Mouse (Mus musculus): ENCODE results near the gene Cd59a.
"Not testable (repeated sequence)": the region's sequence is repeated elsewhere in the genome, so short reads cannot be mapped to it uniquely, and the experiment has no call there.

The Cd59a gene

DNA sequence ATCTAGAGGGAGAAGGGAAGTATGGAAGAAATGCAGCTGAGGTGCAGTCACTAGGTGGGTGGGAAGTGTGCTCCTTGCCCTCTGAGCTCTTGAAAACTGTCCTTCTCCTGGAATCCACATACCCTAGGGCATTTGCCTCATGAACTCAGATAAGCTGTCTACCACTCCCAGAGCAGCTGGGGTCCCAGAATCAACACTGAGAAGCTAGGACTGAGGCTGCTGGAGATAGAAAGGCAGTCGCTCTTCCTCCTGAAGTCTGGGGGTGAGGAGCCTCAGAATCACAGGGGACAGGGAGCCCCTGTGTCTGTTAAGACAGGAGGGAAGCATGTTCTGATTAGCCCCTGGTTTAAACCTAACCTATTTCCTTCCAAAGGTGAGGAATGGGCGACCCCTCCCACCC, 13.9 kb downstream of the Cd59a start:
- DNase-seq, result no peak

DNA sequence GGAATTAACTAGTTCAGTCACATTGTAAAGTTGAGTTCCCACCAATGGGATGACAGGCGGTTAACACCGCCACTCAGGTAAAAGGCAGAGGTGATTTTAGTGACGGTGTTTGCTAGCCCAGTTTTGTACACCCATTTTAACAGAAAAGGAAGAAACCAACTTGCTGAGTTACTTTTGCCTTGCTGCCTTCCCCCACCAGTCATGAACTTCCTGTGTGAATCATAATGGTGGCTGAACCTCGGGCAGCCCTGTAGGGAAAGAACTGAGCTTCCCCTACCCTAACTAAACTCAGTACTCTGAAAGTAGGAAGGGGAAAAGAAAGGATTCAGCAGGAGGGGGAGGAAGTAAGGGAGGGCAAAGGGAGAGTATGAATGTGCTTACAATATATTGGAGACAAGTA, 14.4 kb downstream of the Cd59a start:
- DNase-seq, result no peak

DNA sequence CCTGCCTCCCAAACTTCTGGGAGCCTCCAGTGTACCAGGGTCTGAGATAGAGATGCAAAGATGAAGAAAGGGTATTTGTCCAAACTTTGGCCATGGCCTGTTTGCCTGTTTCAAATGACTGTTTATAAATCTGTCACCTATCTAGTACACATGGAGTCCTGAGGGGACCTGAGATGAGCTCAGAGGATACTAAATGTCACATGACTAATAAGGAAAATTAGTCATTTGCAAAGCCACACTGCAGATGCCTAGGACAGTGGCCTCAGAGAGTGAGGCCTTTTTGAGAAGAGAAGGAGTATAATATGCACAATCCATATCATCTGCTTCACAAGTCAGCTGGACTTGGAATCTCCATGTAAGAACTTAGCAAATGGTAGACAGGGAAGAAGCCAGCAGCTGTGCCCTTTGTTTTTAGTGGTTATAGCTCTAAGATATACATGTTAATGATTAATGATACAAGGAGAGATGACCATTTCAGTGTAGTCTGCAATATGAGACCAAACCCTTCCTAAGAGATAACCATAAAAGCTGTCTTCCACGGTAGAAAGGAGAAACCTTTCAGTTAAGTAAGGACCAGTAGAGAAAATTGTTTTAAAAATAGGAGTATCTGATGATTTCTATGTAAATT, 15.7 kb downstream of the Cd59a start:
- DNase-seq, result not testable (repeated sequence)

DNA sequence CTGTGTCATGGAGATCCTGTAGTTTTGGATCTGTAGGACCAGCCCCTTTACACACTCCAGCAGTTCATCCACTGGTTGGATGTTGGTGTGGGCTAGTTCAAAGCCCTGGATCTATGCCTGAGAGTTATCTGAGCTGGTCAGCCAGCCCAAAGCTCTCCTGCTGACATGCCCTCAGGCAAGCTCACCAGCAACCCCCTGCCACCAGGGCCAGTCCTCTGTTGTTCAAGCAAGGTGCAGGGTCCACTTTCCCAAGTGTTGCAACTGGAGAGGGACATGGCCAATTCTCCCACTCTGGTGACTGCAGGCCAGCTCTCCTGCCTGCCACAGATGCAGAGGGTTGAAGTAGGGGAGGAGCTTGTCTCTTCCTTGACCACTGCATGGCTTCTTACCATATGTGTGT, 18.0 kb downstream of the Cd59a start:
- not testable (repeated sequence) for DNase-seq

DNA sequence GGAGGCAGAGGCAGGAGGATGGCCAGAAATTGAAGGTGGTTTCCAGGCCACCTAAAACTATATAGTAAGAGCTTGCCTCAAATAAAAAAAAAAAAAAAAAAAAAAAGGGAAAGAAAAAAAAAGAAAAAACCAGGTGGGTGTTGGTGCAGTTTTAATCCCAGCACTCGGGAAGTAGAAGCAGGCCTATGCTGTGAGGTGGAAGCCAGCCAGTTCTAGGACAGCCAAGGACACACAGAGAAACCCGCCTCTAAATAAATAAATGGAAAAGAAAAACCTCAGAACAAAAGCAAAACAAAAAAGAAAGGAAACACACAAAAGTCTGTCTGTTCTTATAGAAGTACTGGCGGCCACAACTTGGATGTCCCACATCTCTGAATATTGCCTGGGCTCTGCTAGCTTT, 19.3 kb downstream of the Cd59a start:
- DNase-seq, result no peak

DNA sequence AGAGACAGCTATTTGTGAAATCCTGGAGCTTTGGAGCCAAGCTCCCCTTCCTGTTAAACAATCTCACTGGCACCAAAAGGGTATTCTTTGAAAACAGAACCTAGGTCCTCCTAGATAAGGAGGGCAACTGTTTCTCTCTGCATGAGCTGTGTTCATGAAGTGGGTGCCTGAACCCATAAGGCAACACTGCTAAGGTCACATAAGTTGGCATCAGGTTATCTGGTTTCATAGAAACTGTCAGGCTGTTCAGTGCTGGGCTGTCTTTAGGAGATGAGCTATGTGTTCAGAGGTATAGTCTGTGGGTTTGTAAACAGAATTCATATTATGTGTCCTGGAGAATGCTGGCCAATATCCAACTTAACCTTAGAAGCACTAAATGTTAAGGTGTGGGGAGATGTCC, 21.6 kb downstream of the Cd59a start:
- not testable (repeated sequence) for DNase-seq

DNA sequence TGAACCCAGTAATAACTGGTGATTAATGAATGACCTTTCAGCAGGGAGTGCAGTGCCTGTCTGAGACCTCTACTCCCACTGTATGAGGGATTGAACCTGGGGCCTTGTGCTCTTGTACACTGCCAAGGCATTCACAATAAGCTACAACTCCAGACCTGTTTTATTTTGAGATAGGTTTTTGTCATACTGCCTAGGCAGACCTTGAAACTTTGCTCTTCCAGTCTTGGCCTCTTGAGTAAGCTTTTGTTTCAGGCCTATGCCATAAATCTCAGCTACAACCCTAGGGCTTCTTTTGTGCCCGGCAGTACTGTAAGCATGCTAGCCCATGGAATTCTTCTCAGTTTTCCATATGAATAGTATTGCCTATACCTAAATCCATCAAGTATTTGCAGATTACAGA, 23.5 kb downstream of the Cd59a start:
- no peak for DNase-seq

DNA sequence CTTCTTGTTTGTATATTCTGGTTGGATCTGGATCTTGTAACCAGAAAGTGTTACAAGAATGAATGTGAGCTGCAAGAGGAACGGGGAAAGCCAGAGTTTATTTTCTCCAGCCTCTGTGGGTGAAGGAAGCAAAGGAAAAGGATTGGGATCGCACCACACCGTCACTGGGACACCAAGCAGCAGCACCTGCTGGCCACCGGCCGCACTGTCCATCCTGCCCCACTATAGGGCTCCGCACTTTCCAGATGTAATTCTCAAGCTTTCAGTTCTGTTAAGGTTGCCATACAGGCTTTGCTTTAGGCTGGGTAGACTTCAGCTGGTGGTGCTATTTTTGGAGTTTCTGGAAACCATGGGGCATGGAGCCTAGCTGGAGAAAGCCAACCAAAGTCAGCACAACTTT, 24.7 kb downstream of the Cd59a start:
- no peak for DNase-seq

DNA sequence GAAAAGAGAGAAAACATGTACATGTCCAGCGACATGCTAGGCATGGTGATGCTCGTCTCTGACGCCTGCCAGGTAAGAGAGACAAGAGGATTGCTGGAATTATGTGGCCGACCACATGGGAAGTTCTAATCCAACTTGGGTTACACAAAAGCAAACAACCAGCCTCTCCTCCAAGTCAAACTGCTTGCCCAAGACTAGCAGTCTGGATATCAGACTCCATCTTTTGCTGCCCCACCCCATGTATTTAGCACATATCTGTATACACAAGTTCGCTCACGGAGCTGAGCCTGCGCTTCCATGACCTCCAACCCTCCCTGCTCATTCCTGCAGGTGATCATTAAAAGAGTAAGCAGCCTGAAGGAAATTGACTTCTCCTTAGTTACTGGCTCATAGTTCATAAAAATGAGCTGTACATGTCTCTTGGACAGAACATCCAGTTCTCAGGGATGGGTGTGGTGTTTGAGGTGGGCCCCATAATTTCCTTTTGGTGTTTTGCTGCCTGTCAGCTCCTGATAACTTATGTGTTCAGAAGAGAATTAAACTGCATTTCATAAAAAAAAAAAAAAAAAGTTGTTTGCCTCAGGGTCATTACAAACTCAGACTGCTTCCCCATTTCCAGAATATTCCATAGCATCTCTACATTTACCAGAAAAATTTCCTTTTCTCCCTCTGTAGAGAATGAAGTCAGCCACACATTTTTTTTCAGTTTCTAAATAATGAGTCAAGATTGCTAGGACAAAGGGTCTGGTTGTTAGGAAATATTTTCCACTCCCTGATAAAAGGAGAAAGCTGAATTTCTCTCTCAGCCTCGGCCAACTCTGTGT, 26.3 kb downstream of the Cd59a start:
- DNase-seq, result no peak

DNA sequence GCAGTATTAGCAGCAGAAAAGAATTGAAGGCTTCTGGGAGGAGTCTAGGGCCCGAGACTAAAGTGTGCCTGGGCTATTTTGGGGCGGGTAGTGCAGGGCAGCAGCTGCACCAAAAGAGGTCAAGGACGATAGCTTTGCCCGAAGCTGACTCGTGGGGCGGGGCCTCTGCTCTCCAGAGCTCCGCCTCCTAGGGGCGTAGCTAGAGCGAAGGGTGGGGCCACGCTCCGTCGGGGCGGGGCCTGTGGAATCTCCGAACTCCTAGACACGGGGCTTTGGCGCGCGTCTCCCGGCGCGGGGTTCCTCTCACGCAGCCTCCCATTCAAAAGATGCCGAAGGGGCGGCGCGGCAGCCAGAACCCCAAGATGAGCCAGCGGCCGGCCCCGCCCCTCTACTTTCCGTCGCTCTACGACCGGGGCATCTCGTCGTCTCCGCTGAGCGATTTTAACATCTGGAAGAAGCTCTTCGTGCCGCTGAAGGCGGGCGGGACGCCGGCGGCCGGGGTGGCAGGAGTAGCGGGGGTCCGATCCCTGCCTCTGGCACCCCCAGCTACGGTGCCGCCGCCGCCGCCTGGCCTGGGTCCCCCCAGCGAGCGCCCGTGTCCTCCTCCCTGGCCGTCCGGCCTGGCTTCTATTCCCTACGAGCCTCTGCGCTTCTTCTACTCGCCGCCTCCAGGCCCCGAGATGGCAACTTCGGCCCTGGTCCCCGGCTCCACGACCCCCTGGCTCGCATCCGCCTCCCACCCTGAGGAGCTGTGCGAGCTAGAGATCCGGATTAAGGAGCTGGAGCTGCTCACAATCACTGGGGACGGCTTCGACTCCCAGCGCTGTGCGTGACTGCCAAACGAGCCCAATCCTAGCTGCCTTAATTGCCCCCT, 27.1 kb downstream of the Cd59a start, which contains the start of gene A930018P22Rik:
A930018P22Rik (plus strand) TSS at position 265 of the 874 bp plus-strand sequence.
- peak; percentile 90 for DNase-seq

DNA sequence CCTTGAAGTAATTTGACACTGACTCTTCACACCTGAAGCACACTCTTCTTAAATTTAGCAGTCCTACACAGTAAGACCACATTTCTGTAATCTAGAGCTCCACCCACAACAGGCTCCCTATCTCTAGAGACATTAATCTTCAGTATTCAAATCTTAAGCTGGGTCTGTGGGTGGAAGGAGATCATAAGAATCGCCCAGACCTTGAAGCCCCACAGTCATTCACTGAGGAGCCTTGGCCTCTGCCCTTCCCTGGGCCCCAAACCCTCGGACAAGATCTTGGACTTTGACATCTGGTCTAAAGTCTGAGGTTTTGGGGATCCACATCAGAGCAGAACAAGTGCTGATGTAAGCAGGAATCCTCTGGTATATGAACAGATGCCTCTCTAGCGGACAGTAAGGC, 27.9 kb downstream of the Cd59a start:
- no peak for DNase-seq

DNA sequence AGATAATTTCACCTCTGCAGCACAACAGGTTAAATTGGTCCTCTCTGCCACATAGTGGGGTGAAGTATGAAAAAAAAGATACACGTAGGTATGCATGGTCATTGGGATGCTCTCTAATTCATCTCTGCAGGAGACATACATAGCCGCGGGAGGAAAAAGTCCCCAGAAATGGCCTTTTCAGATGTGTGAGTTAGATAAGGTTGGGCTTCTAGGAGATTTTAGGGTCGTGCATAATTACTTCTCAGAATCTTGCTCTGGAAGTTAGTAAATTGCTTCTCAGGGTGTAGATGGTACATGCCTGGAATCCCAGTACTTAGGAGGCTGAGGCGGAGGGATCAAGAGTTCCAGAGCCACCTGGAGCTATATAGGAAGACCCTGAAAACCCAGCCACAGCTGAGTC, 28.5 kb downstream of the Cd59a start:
- no peak for DNase-seq

DNA sequence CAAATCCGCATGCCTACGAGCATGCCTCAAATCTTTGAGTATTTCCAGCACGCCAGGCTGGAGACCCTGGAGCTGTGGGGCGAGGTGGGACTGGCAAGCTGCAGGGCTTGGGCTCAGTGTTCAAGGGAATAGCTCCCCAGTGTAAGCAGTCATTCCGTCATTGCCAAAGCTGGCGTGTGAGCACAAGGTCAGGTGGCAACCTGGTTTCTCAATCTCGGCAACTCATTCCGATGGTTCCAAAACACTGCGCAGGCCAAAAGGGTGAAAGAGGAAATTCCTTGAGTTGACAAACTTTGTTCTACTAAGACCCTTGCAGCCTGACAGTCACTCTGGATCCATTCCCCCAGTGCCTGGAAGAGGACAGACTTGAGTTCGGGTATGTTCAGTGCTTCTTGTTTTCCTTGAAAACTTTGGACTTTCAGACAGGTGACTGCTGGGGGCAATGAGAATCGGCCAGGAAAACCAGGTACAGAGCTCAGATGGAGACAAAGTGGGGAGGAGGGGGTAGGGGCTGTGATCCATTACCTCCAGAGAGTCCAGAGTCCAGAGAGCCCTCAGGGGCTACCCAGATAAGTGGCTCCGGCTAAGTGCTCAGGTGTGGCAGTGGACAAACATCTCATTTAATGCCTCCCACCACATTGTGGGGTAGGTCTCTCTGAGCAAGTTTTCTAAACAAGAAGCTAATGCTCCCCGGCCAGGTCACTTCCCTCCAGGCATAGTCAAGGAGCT, 33.4 kb downstream of the Cd59a start:
- no peak for DNase-seq

DNA sequence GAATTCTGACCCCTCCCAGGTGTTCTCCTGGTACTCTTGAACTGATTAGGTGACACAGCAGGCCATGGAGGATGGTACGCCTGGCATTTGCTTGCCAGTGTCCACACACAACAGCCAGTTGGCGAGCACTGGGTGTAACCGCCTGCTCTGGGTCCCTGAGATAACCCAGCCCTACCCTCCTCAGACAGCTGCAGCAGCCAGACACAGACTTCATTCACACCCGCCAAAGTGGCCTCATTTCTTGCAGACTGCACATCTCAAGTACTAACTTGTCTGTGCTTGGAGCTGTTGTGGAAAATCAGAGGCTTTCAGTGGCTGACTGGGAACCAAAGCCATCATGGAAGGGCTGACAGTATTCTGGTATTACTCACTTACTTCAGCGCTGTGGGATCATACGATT, 34.6 kb downstream of the Cd59a start:
- DNase-seq, result no peak

DNA sequence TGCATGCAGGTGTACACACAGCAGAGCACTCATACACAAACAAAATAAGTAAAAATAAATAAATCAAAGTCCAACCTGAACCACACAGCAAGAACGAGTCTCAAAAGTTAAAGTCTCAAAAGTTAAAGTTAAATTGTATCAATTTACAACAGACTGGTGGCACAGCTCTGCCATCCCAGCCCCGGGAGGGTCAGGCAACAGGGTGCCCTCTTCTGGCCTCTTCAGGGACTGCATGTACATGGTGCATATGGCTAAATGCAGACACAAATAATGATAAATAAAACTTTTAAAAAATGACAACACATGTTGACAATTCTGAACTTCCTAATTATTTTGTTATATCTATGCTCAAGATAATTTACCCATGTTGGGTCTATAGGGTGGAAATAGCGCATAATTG, 35.4 kb downstream of the Cd59a start:
- peak; percentile 86 for DNase-seq

DNA sequence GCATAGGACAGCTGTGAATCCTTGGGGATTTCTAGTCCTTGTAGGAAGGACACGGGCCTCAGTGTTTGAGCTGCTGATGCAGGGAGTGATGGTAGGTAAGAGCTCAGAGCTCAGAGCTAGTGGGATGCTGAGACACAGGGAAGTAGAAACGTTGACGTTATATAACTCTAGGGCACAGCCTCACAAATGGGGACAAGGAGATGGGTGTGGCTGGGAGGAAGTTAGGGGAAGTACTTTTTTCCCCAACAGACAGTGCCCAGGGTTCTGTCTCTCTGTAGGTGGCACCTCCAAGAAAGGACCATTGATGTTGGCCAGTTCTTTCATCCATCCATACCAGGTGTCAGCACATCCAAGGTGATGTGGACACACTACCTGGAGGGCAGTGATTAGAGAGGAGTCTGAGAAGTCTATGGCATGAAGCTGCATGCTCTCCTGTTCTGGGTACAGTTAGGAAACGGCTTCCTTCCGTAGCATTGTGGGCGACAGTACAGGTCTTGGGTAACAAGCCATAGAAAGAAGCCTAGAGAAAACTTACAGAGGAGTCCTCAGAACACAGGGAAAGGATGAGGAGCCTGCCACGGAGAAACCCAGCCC, 36.8 kb downstream of the Cd59a start:
- DNase-seq, result no peak

DNA sequence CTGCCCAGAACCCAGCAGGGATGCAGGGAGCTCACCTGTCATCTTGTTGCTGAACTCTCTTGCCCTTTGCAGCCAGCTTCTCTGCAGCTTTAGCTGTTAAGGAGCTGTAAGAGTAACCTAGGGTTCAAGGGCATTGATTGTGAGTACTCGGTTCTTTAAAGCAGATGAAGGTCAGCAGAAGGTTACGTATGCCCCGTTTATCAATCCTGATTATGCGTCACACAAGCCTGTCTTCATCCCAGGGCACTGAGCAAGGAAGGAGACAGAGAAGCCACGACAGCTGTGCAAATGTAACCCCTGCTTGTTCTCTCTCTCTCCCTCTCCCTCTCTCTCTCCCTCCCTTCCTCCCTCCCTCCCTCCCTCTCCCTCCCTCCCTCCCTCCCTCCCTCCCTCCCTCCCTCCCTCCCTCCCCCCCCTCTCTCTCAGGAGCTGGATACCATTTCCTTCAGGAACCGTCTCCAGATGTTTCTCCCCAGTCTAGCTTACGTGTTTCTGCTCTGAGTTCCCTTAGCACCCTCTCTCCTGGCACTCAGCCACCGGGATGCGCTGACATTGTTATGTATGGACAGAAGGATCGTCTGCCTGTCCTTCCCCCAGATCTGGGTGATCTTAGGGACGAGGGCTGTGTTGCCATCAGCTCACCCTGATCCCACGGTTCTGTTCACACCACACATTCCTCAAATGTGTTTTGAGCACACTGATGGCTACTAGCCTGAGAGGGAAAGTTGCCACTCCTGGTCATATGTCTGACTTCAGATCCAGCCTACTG, 37.6 kb downstream of the Cd59a start:
- DNase-seq, result no peak

DNA sequence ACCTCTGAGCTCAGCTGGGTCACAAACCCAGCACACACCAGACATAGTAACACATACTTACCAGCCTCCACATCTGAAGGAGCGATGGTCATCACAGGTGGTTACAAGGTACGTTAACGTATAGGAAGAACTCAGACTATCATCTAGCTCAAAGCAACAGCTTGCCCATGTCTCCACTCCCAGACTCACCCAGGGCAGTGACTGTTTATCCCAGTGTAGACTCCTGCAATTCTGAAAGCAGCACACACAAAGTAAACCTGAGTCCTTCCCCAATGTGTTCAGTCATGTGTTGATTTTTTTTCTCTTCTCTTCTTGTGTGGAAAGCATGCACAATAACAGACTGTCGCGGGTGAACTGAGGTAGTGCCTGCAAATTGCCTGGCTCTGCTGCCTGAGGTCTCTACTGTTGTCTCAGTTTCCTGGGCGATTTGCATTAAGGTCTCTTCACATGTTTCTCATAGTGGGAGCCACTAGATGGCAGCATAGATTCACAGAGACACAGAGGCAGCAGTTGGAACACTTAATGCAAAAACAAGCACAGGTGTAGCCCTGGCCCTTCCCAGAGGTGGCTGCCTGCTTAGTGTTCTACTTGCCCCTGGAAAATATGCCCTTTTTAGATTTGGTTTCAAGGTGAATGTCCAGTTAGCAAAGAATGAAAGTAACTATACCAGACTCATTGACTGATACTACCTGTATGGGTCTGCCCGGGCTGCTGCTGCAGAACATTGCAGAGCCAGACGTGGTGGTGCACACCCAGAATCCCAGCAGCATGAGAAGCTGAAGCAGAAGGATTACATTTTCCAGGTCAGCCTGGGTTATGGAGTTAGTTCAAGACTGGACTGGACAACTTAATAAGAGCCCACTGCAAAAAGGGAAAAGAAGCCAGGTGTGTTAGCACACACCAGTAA, 38.8 kb downstream of the Cd59a start:
- DNase-seq, result peak; percentile 65

DNA sequence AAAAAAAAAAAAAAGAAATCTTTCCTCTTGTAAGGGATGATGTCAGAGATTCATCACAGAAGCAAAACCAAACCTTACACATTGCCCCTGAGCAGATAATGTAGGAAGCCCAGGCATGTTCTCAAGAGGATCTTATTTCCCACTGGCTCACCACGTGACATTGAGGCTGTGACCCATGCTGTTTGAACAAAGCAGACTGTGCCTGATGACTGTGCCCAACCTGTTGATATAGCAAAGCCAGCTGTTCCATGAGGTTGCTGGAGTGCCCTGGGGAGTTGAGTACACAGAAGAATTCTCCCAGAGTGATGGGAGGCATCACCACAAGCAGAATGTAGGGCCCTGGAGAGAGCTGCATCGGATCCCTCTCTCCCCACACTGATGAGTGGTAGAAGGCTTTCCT, 40.3 kb downstream of the Cd59a start:
- DNase-seq, result no peak

DNA sequence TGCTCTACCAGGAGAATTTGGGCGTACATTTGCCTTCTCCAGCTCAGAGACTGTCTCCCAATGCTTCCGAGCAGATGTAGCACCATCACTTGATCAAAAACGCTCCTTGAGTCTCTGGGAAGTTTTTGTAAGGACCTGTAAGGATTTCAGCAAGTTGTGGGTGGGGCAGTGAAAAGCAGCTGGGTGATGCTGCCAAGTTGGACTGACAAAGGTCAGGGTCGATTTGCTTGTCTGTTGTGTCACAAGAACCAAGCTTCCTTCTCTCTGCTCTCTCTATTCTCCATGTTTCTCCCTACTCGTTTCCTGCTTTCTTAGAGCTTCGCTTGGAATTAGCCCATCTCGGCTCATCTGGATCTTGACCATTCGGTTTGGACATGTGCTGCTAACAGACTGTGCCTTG, 46.5 kb downstream of the Cd59a start:
- DNase-seq, result no peak

DNA sequence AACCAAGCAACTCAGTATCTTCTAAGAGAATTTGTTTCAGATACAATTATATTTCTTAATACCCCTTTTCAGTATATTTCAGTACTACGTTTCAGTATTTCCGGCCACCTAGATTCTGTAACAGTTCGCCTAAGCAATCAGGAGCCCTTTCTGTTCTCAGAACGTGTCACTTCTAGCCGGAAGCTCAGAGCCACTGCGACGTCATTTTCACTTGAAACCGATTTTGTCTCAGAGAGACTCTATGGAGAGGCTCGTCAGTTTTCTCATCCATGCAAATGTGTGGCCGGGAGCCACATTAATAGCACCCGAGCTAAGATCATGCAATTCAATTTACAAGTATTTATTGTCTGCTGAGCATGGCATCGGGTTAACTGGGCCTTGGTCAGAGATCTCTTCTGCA, 48.4 kb downstream of the Cd59a start:
- DNase-seq, result no peak
